Mouse (Mus musculus) E14TG2a.4 (cell line): ENCODE results near the gene 1700025C18Rik.

Source experiments
- CTCF ChIP-seq: conservative IDR thresholded peaks from 2 replicates; pipeline ENCODE4 v1.5.1; 2014; ENCODE audit warnings: low read length
- NANOG ChIP-seq: IDR thresholded peaks from 2 replicates; pipeline ENCODE4 v1.6.1; 2014; ENCODE audit warnings: borderline replicate concordance, low read length, mixed read lengths

- TF ChIP-seq CTCF (no peak), NANOG (no peak)
These were observed 40.9 kb upstream of the 1700025C18Rik start for GRCm38 (mm10) chr2:165131428-165131827.
